Mouse (Mus musculus): ENCODE measurements around the gene Mroh3.

GRCm38 (mm10) chr1:136143514-136143913 lies 69.1 kb downstream of the Mroh3 start:
- TF ChIP-seq CTCF (IDR thresholded peaks at IDR 0.05; ENCODE audit: low read depth): no peak
- TF ChIP-seq EP300 (optimal IDR thresholded peaks at IDR 0.05): no peak

Data from stomach, postnatal 0 days (tissue).